Mouse (Mus musculus): ENCODE results near the gene Zhx3. TPM values are rescaled to one million over a fixed set of nuclear protein-coding genes. Genes with fewer than 3 reads are reported as not detected.

Gene Zhx3
- polyA plus RNA-seq, 1 experiment from 2014 or later = 8.1 TPM

GRCm38 (mm10) chr2:160742161-160742609, 130.6 kb downstream of the Zhx3 start:
- WGBS = 79% methylated on average over 1 of the region's 1 CpGs

DNA sequence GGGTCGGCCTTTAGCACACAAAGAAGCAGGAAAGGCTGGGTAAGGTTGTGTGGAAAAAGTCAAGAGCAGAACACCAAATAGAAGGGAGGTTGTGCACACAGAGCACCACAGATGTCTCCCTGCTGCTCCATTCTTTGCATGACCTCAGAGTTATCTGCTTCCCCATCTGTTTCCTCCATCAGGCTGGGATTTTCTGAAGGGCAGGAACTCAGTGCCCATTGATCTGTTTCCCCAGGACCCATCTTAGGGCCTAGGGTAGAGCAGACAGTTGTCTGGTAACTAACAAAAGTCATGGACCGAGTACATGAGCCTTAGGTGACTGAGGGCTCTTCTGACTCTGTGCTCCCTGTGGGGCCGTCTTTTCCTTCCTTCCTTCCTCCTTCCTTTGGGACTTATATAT, 131.2 kb downstream of the Zhx3 start:
- Histone ChIP-seq H3K36me3 (replicated peaks; ENCODE audit: control insufficient read depth, insufficient read depth, low read depth, low read length) (no peaks in the 10 kb centered on the region; the same call in none of the 2 replicates), H3K9me3 (replicated peaks; ENCODE audit: control insufficient read depth, low read length) (no peaks in the 10 kb centered on the region), H3K4me2 (ENCODE audit: low read depth, low read length) (no peak overlapping the region), H3K9ac (replicated peaks; ENCODE audit: low read length) (no peak overlapping the region), H3K4me3 (ENCODE audit: low read depth, low read length) (no peak overlapping the region), H3K4me1 (ENCODE audit: control insufficient read depth, insufficient read depth, low read length) (no peaks in the 10 kb centered on the region), H3K27ac (replicated peaks; ENCODE audit: low read depth, low read length) (no peak overlapping the region), H3K27me3 (ENCODE audit: control insufficient read depth, insufficient read depth, low read length) (no peaks in the 10 kb centered on the region)
- ATAC-seq (replicated peaks; ENCODE audit: insufficient number of reproducible peaks, low FRiP score, low TSS enrichment, low read depth) (no peak), DNase-seq (ENCODE audit: low spot score) (no peak)
- 74% methylated on average over 3 of the region's 3 CpGs for WGBS

More at GRCm38 (mm10) chr2:160742161-160742609, 130.6 kb downstream of the Zhx3 start:
- Histone ChIP-seq H3K27ac (replicated peaks; ENCODE audit: low read depth, low read length) (0 out of 2 replicates have a peak overlapping the region, but pooled peaks have one; percentile 20), H3K4me1 (ENCODE audit: control insufficient read depth, insufficient read depth, low read length) (no peaks in the 10 kb centered on the region), H3K4me2 (ENCODE audit: low read depth, low read length) (no peak overlapping the region), H3K4me3 (ENCODE audit: low read depth, low read length) (no peak overlapping the region), H3K9ac (replicated peaks; ENCODE audit: low read length) (no peak overlapping the region), H3K36me3 (replicated peaks; ENCODE audit: control insufficient read depth, insufficient read depth, low read depth, low read length) (peaks cover 5% of the 10 kb centered on the region), H3K9me3 (replicated peaks; ENCODE audit: control insufficient read depth, low read length) (no peaks in the 10 kb centered on the region), H3K27me3 (ENCODE audit: control insufficient read depth, insufficient read depth, low read length) (no peaks in the 10 kb centered on the region)
- ATAC-seq (replicated peaks; ENCODE audit: insufficient number of reproducible peaks, low FRiP score, low TSS enrichment, low read depth) = no peak
- no peak for DNase-seq (ENCODE audit: low spot score)

DNA sequence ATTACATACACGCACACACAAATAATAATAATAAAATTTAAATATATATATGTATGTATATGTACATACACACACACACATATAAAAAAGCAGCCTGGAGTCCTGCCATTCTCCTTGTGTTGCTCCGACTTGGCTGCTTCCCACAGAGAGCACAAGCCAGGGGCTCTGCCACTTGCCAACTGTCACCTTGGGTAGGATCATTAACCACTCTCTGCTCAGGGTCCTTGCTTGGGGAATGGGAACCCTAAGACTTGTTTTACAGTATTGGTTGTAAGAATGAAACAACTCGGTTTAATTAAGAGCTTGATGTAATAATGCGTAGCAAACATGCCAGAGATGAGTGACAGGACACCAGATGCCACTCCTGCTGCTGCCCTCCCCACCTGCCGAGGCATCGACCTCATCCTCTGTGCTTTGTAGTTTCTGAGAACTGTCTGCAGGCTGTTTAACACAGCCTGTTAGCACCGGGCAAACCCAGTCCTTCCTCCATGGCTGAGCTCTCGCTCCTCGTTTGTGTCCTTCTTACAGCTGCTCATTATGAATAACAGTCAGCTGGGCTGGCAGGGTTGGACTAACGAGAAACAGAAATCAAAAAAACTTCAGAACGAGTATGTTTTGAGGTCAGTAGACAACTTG, 132.2 kb downstream of the Zhx3 start:
- ATAC-seq (replicated peaks; ENCODE audit: insufficient number of reproducible peaks, low FRiP score, low TSS enrichment, low read depth) (no peak), DNase-seq (ENCODE audit: low spot score) (no peak)
- 70% methylated on average over 11 of the region's 11 CpGs for WGBS
- no peaks in the 10 kb centered on the region for H3K27me3 ChIP-seq (ENCODE audit: control insufficient read depth, insufficient read depth, low read length)
- no peak overlapping the region for H3K27ac ChIP-seq (replicated peaks; ENCODE audit: low read depth, low read length)
- H3K9me3 ChIP-seq (replicated peaks; ENCODE audit: control insufficient read depth, low read length) = no peaks in the 10 kb centered on the region
- no peak overlapping the region for H3K4me2 ChIP-seq (ENCODE audit: low read depth, low read length)
- no peaks in the 10 kb centered on the region for H3K4me1 ChIP-seq (ENCODE audit: control insufficient read depth, insufficient read depth, low read length)
- no peaks in the 10 kb centered on the region; the same call in none of the 2 replicates for H3K36me3 ChIP-seq (replicated peaks; ENCODE audit: control insufficient read depth, insufficient read depth, low read depth, low read length)
- H3K9ac ChIP-seq (replicated peaks; ENCODE audit: low read length) = no peak overlapping the region
- H3K4me3 ChIP-seq (ENCODE audit: low read depth, low read length) = no peak overlapping the region

DNA sequence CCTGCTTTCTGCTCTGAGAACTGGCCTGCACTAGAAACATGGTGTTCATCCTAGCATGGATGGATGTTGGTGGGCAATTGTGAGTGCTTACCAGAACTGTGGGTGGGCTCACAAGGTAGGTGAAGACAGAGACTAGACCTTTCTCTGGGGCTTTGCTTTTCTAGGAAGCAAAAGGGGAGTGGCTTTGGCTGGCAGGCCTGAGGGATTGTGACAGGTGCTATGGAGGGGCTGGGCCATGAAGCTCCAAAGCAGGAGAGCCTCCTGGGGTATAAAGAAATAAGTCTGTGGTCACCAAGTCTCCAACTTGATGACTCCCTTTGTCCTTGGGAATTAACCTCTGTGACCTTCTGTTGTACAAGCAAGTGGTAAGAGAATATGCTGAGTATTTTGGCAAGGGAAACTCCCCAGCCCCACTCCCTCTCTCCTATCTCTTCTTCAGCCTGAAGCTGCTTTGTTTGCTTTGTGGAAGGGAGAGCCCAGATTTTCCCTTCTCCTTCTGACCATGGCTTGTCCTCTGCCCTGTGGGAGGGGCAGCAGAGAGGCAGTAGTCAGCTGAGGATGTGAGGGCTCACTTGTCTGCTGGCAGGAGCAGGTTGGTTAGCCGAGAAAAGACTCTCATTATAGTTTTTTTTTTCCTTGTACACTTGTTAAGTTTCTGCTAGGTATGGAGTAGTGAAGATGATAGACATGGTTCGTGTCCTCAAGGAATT, 133.0 kb downstream of the Zhx3 start:
- Histone ChIP-seq H3K4me2 (ENCODE audit: low read depth, low read length) (no peak overlapping the region), H3K9me3 (replicated peaks; ENCODE audit: control insufficient read depth, low read length) (no peaks in the 10 kb centered on the region), H3K27me3 (ENCODE audit: control insufficient read depth, insufficient read depth, low read length) (no peaks in the 10 kb centered on the region), H3K4me3 (ENCODE audit: low read depth, low read length) (no peak overlapping the region), H3K36me3 (replicated peaks; ENCODE audit: control insufficient read depth, insufficient read depth, low read depth, low read length) (no peaks in the 10 kb centered on the region; the same call in none of the 2 replicates), H3K4me1 (ENCODE audit: control insufficient read depth, insufficient read depth, low read length) (no peaks in the 10 kb centered on the region), H3K9ac (replicated peaks; ENCODE audit: low read length) (no peak overlapping the region), H3K27ac (replicated peaks; ENCODE audit: low read depth, low read length) (no peak overlapping the region)
- no peak for DNase-seq (ENCODE audit: low spot score)
- 62% methylated on average over 2 of the region's 2 CpGs for WGBS
- ATAC-seq (replicated peaks; ENCODE audit: insufficient number of reproducible peaks, low FRiP score, low TSS enrichment, low read depth) = no peak

DNA sequence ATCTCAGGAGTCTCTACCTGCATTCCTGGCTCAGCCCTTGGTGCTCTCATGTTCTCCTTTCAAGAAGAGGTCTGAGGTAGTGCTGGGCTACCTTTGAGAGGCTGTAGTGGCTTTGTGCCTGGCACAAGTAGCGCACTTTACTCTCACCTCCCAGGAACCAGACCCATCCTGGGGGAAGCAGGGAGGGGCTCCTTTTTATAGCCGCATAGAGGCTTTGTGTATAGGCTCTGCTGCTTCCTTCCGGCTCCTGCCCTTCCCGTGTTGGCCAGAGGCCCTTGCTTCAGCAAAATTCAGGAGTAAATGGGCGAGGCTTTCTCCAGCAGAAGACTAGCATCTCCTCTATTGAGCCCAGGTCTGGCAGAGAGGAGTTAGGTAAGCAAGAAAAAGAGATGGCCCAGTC, 134.4 kb downstream of the Zhx3 start:
- H3K9me3 ChIP-seq (replicated peaks; ENCODE audit: control insufficient read depth, low read length) = no peaks in the 10 kb centered on the region
- ATAC-seq (replicated peaks; ENCODE audit: insufficient number of reproducible peaks, low FRiP score, low TSS enrichment, low read depth) (no peak), DNase-seq (ENCODE audit: low spot score) (no peak)
- H3K4me2 ChIP-seq (ENCODE audit: low read depth, low read length) = no peak overlapping the region
- H3K9ac ChIP-seq (replicated peaks; ENCODE audit: low read length) = no peak overlapping the region
- H3K4me1 ChIP-seq (ENCODE audit: control insufficient read depth, insufficient read depth, low read length) = no peaks in the 10 kb centered on the region
- no peak overlapping the region for H3K27ac ChIP-seq (replicated peaks; ENCODE audit: low read depth, low read length)
- 77% methylated on average over 5 of the region's 5 CpGs for WGBS
- no peaks in the 10 kb centered on the region for H3K27me3 ChIP-seq (ENCODE audit: control insufficient read depth, insufficient read depth, low read length)
- H3K4me3 ChIP-seq (ENCODE audit: low read depth, low read length) = no peak overlapping the region
- no peaks in the 10 kb centered on the region; the same call in 1 of the 2 replicates for H3K36me3 ChIP-seq (replicated peaks; ENCODE audit: control insufficient read depth, insufficient read depth, low read depth, low read length)

DNA sequence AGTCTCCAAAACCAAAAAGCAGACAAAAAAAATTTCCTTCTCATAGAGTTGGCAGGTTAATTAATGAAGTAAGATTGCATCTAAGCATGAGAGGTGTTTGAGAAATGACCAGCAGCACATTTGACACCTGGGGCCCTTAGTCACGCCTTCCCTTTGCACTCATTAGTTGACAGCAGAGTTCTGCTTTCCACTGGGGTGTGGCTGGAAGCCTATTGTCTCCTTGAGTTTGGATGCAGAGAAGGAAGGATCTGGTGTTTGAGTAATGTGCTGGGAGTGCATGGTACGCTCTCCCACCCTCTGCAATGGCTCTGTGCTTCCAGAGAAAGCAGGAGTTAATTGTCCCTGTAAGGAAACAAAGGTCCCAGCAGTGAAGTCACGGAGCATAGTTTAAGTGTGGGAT, 136.3 kb downstream of the Zhx3 start:
- Histone ChIP-seq H3K4me3 (ENCODE audit: low read depth, low read length) (no peak overlapping the region), H3K9me3 (replicated peaks; ENCODE audit: control insufficient read depth, low read length) (no peaks in the 10 kb centered on the region), H3K36me3 (replicated peaks; ENCODE audit: control insufficient read depth, insufficient read depth, low read depth, low read length) (no peaks in the 10 kb centered on the region; the same call in 1 of the 2 replicates), H3K4me2 (ENCODE audit: low read depth, low read length) (no peak overlapping the region), H3K27me3 (ENCODE audit: control insufficient read depth, insufficient read depth, low read length) (no peaks in the 10 kb centered on the region), H3K9ac (replicated peaks; ENCODE audit: low read length) (no peak overlapping the region), H3K4me1 (ENCODE audit: control insufficient read depth, insufficient read depth, low read length) (no peaks in the 10 kb centered on the region), H3K27ac (replicated peaks; ENCODE audit: low read depth, low read length) (no peak overlapping the region)
- DNase-seq (ENCODE audit: low spot score) = no peak
- 88% methylated on average over 3 of the region's 3 CpGs for WGBS
- ATAC-seq (replicated peaks; ENCODE audit: insufficient number of reproducible peaks, low FRiP score, low TSS enrichment, low read depth) = no peak

- 89% methylated on average over 5 of the region's 5 CpGs for WGBS
- no peaks in the 10 kb centered on the region; the same call in 1 of the 2 replicates for H3K36me3 ChIP-seq (replicated peaks; ENCODE audit: control insufficient read depth, insufficient read depth, low read depth, low read length)
Observed at GRCm38 (mm10) chr2:160735706-160736310, 137.0 kb downstream of the Zhx3 start.

GRCm38 (mm10) chr2:160734331-160734730, 138.5 kb downstream of the Zhx3 start:
- H3K9me3 ChIP-seq (replicated peaks; ENCODE audit: control insufficient read depth, low read length) = no peaks in the 10 kb centered on the region
- no peak overlapping the region for H3K27ac ChIP-seq (replicated peaks; ENCODE audit: low read depth, low read length)
- 85% methylated on average over 3 of the region's 3 CpGs for WGBS
- DNase-seq (ENCODE audit: low spot score) (no peak), ATAC-seq (replicated peaks; ENCODE audit: insufficient number of reproducible peaks, low FRiP score, low TSS enrichment, low read depth) (no peak)
- no peaks in the 10 kb centered on the region; the same call in 1 of the 2 replicates for H3K36me3 ChIP-seq (replicated peaks; ENCODE audit: control insufficient read depth, insufficient read depth, low read depth, low read length)
- no peaks in the 10 kb centered on the region for H3K27me3 ChIP-seq (ENCODE audit: control insufficient read depth, insufficient read depth, low read length)
- no peak overlapping the region for H3K4me2 ChIP-seq (ENCODE audit: low read depth, low read length)
- no peak overlapping the region for H3K4me3 ChIP-seq (ENCODE audit: low read depth, low read length)
- H3K4me1 ChIP-seq (ENCODE audit: control insufficient read depth, insufficient read depth, low read length) = no peaks in the 10 kb centered on the region
- H3K9ac ChIP-seq (replicated peaks; ENCODE audit: low read length) = no peak overlapping the region

More at GRCm38 (mm10) chr2:160735706-160736310, 137.0 kb downstream of the Zhx3 start:
- no peak overlapping the region for H3K4me2 ChIP-seq (ENCODE audit: low read depth, low read length)
- ATAC-seq (replicated peaks; ENCODE audit: insufficient number of reproducible peaks, low FRiP score, low TSS enrichment, low read depth) = no peak
- H3K27me3 ChIP-seq (ENCODE audit: control insufficient read depth, insufficient read depth, low read length) = no peaks in the 10 kb centered on the region
- no peak overlapping the region for H3K9ac ChIP-seq (replicated peaks; ENCODE audit: low read length)
- DNase-seq (ENCODE audit: low spot score) = no peak
- H3K4me3 ChIP-seq (ENCODE audit: low read depth, low read length) = no peak overlapping the region
- no peak overlapping the region for H3K27ac ChIP-seq (replicated peaks; ENCODE audit: low read depth, low read length)
- no peaks in the 10 kb centered on the region for H3K4me1 ChIP-seq (ENCODE audit: control insufficient read depth, insufficient read depth, low read length)
- no peaks in the 10 kb centered on the region for H3K9me3 ChIP-seq (replicated peaks; ENCODE audit: control insufficient read depth, low read length)

Measured in embryonic facial prominence, embryonic 11.5 days (tissue).